Mouse (Mus musculus) embryo, embryonic 11 days (tissue): ENCODE results near the gene Gm49387.

Experiments
- DNase-seq: peaks from one replicate; pipeline ENCODE4 v3.0.0-alpha.2; 2015

The Gm49387 gene

DNA sequence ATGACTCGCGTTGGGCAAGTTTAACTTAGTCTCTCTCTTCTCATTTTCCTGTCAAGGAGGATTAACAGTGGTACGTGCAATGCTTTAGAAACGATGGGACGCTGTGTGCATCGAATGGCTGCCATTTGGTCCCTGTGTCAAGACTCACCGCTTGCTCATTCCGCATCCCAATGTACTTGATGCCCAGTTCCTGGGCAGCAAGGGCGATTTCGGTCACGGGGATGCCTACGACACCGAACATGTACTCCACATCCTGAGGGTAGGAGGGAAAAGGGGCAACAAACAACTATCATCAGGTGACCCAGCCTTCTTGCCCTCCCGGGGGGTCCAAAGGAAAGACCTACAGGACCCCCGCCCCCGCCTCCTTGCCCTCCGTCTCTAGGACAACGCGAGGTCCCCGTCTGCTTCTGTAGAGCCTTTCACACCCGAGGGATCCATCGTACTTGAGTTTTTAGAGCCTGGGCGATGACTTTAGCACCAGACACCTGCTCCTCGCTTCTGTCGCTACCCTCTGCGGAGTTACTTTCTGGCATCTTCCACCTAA lies at the start of gene Gm49387:
Gene Gm49387 (minus strand): TSS at position 533 of the 544 bp plus-strand sequence.
- no peak for DNase-seq

- DNase-seq, result no peak
Measured at GRCm38 (mm10) chr14:31686231-31686630, 45.6 kb upstream of the Gm49387 start.

GRCm38 (mm10) chr14:31685680-31686079 lies 45.0 kb upstream of the Gm49387 start:
- DNase-seq, result no peak

GRCm38 (mm10) chr14:31684343-31685040 lies 43.8 kb upstream of the Gm49387 start:
- no peak for DNase-seq

DNA sequence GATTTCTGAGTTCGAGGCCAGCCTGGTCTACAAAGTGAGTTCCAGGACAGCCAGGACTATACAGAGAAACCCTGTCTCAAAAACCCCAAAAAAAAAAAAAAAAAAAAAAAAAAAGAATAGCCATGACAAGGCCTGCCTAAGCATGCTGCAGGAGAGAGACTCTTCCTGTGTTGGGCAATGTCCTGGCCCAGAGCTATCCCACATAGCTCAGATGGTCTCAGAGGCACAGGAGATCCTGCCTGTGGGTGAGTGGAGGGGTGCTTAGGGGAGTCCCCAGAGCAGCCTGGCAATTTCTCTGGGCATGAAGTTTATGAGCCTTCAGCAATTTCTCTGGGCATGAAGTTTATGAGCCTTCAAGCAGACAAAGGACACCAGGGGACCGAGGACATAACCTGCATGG lies 42.9 kb upstream of the Gm49387 start:
- no peak for DNase-seq

DNA sequence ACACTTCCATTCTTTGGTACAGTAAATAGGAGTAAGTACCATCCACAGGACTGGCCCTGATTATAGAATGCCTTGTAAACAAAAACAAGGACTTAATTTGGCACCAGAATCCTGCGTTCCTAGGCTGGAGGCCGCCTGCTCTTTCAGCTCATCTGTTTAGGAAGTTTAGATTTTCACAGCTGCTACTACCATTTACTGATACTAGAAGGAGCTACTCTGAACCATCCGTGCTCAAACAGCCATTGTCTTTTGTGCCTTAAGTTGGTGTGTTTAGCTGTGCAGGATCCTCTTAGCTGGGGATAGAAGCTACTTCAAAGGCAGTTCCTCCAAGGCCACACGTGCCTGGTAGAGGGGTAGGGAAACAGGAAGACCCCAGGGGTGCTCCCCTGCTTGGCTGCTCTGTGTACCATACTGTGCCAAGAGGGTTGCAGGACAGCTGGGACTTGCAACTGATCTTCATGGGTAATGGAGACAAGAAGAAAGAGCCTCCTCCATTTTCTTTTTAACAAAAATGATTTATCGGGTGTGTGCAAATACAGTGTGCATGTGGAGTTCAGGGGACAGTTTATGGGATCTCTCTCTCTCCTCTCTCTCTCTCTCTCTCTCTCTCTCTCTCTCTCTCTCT lies 41.4 kb upstream of the Gm49387 start:
- no peak for DNase-seq

DNA sequence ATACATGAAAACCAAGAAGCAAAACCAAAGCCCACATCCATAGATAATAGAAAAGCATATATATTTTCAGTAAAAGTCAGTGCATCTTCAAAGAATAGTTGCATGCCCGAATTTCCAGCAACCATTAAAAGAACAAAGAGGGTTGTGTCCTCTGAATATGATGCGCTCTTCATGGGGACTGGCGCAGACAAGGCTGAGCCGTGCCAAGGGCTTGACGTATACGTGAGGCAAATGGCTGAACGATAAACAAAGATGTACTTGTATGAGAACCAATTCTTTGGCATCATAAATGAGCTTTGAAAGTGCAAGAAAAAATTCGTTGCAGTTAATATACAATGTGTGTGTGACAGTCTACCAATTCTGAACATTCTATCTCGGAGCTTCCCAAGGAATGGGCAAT lies 40.6 kb upstream of the Gm49387 start:
- DNase-seq, result no peak

GRCm38 (mm10) chr14:31680656-31681055 lies 40.0 kb upstream of the Gm49387 start:
- no peak for DNase-seq

GRCm38 (mm10) chr14:31671635-31672320 lies 31.1 kb upstream of the Gm49387 start:
- no peak for DNase-seq

GRCm38 (mm10) chr14:31669642-31670490 lies 29.2 kb upstream of the Gm49387 start:
- peak; percentile 43 for DNase-seq

DNA sequence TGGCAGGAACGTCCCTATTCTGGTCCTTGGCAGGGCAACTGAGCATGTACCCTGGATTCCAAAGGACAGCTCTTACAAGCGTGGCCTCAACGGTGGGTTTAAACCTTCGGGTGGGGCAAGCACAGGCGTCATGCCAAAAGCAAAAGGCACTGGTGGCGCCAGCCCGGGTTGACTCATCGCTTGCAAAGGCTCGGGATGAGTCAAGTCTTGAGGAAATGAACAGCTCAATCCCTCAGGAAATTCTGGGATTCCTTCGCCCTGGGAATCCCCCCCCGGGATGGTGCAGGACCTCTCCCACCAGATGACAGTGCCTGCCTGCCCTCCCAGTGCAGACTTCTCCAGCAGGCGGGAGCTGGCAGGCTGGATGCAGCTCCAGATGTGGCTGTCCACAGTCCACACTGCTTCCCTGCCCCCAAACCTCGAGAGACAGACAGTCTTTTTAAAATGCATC lies 28.5 kb upstream of the Gm49387 start:
- DNase-seq, result no peak

DNA sequence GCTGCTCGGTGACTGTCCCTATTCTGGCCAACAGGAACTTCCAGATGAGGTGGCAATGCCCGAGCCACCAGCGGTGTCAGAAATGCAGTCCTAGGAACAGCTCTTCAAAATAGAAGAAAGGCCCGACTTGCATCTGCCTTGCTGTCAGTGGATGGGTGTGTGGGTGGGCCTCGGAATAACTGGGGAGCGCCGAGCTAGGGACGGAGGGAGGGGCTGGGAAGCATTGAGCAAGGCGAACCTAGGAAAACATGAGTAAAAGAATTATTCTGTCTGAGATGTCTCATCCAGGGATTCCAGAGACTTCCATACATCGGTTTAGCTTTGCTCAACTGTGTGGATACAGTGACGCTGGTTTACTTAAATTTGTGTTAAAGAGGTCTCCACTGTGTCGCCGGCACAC lies 27.6 kb upstream of the Gm49387 start:
- DNase-seq, result no peak

DNA sequence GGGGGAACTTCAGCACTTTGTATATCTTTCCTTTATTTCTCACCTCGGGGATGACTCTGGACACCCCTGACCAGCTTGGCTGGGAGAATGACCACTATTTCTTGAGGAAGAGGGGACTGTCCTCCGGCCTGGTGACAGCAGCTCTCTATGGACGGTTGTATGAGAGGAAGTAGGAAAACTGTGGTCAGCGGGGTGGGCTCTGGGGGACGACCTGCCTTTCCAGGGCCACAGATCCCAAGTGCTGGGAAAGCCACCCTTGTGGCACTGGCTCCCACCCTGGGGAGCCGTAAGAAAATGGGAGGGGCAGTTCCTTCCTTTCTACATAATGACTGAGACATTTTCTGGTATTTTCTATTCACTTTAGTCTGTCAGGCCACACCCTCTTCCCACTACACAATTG lies 27.1 kb upstream of the Gm49387 start:
- DNase-seq, result no peak

DNA sequence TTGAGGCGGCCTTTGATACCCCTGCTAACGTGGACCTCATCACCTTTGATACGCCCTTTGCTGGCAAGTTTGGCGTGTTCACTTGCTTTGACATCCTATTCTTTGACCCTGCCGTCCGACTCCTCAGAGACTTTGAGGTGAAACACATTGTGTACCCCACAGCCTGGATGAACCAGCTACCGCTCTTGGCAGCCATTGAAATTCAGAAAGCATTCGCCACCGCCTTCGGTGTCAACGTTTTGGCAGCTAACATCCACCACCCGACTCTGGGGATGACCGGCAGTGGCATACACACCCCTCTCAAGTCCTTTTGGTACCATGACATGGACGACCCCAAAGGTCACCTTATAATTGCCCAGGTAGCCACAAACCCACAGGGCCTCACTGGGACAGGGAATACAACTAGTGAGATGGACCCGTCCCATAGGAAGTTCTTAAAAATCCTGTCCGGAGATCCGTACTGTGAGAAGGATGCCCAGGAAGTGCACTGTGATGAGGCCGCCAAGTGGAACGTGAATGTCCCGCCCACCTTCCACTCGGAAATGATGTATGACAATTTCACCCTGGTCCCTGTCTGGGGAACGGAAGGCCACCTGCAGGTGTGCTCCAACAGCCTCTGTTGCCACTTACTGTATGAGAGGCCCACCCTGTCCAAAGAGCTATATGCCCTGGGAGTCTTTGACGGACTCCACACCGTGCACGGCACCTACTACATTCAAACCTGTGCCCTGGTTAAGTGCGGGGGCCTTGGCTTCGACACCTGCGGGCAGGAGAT lies 26.4 kb upstream of the Gm49387 start:
- no peak for DNase-seq

DNA sequence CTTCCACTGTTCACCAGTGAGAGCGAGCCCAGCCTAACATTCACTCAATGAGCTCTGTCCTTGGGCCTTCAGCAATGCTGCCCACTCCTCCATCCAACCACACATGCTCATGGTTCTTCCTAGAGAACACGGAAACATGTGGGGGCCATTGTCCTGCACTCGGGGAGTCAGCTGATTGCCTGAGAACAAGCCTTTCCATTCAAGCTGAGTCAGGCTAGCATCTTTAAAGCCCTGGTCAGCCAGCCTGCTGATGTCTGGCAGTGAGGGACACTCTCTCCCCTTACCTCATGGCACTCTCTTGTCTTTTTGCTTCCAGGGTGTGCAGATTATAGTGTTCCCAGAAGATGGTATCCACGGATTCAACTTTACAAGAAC lies 24.9 kb upstream of the Gm49387 start:
- DNase-seq, result no peak

- DNase-seq, result no peak
Measured at GRCm38 (mm10) chr14:31664903-31665565, 24.4 kb upstream of the Gm49387 start.

GRCm38 (mm10) chr14:31664100-31664902 lies 23.6 kb upstream of the Gm49387 start:
- DNase-seq, result no peak

DNA sequence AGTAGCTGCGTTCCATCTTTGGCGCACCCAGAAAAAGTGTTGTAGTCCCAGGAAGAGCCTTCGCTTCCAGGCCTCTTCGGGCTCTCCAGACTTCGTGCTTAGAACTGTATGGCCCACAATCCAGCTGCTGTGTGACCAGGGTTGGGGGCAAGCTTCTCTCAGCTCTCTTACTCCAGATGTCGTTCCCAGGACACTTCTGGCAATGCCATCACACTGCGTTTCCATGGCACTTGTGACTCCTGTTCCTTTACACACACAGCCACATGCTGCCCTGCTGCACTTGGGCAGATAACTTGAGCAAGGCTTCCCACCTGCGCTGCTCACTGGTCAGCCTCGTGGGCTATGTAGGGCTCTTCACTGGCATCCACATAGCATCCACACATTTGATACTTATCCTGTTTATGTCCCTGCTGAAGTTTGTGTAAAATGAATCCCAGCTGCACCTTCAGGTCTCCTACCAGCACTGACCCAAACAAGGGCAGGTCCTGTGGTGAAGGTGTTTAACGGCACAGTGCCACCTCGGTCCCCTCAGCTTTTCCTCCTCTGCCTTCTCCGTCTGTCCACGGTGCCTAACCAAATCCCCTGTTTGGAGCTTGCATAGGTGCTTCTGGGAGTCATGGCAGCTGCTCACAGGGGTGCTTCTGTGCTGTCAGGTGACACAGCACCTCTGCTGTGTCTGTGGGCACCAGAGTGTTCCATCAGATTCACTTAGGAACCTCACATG lies 22.9 kb upstream of the Gm49387 start:
- no peak for DNase-seq

- peak; percentile 73 for DNase-seq
Measured at GRCm38 (mm10) chr14:31662555-31663211, 22.0 kb upstream of the Gm49387 start.
